Mouse (Mus musculus) neural tube, embryonic 14.5 days (tissue): Measurements from ENCODE around the gene Padi6. TPM values are rescaled to one million over a fixed set of nuclear protein-coding genes. Genes with fewer than 3 reads are reported as not detected.

Experiments
- ATAC-seq: fragments of 200-750 bp; cut with Nextera tagmentation; 2 replicates; pipeline ENCODE4 v1.8.0; 2017; ENCODE audit warnings: low read depth, mild to moderate bottlenecking, moderate TSS enrichment, moderate library complexity
- H3K27ac ChIP-seq: fragments of 300-500 bp; sonication (generic); 2 replicates; pipeline ENCODE4 v1.5.1; 2014; ENCODE audit warnings: low read depth, mild to moderate bottlenecking, control low read depth, low read length, moderate library complexity, mixed read lengths
- H3K27me3 ChIP-seq: fragments of 300-500 bp; sonication (generic); 2 replicates; pipeline ENCODE4 v1.6.1; 2014; ENCODE audit warnings: low read length; ENCODE audit not compliant: control insufficient read depth, insufficient read depth
- H3K36me3 ChIP-seq: fragments of 300-500 bp; sonication (generic); 2 replicates; pipeline ENCODE4 v1.6.1; 2014; ENCODE audit warnings: low read length, mixed read lengths; ENCODE audit not compliant: control insufficient read depth, insufficient read depth
- H3K4me1 ChIP-seq: fragments of 300-500 bp; sonication (generic); 2 replicates; pipeline ENCODE4 v1.6.1; 2014; ENCODE audit warnings: low read length; ENCODE audit not compliant: control insufficient read depth, insufficient read depth
- H3K4me2 ChIP-seq: fragments of 300-500 bp; sonication (generic); 2 replicates; pipeline ENCODE4 v1.6.1; 2014; ENCODE audit warnings: mild to moderate bottlenecking, low read depth, low read length, control low read depth
- H3K4me3 ChIP-seq: fragments of 300-500 bp; sonication (generic); 2 replicates; pipeline ENCODE4 v1.5.1; 2014; ENCODE audit warnings: low read depth, low read length, control low read depth, mixed read lengths
- H3K9ac ChIP-seq: fragments of 300-500 bp; sonication (generic); replicated peaks from 2 replicates; pipeline ENCODE4 v1.6.1; 2014; ENCODE audit warnings: low read depth, mild to moderate bottlenecking, control low read depth, low read length, mixed read lengths
- H3K9me3 ChIP-seq: fragments of 300-500 bp; sonication (generic); 2 replicates; pipeline ENCODE4 v1.6.1; 2016; ENCODE audit warnings: low read length; ENCODE audit not compliant: control insufficient read depth
- WGBS: fragments of 180-500 bp; shearing (Covaris S2); extraction: QIAGEN DNeasy Blood & Tissue Kit; methylation state at CpG from one replicate; pipeline ENCODE4 v1.1.7; 2014; 5-methylcytosine and 5-hydroxymethylcytosine counted together
- polyA plus RNA-seq: library from polyadenylated mRNA; unstranded; fragments of >200 nt; fragmentation: Nextera tagmentation; extraction: Ambion mirVana; gene quantifications from 2 replicates; pipeline ENCODE4 v1.2.1, GENCODE M21; 2014

The Padi6 gene
- polyA plus RNA-seq, 1 experiment from 2014 or later: 0.08 TPM

DNA sequence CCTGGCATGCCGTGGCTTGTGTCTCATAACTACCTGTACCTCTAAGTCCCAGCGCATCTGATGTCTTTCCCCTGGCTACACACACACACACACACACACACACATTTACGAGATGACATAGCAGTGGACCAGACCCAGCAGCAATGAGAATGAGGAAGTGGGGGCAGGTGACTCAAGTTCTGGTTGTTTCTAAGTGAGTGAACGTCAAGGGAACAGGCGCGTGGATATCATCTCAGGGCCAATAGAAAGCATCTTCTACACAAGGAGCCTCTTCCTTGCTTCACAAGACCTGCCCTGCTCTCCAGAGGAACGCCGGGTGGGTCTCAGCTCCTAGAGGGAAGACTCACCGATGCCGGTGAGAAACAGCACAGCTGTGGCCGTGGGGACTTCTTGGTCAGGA, 1.8 kb downstream of the Padi6 start:
- no peak overlapping the region for H3K9ac ChIP-seq
- 94% methylated on average over 11 of the region's 11 CpGs for WGBS
- H3K4me3 ChIP-seq: no peak overlapping the region
- no peak for ATAC-seq
- no peak overlapping the region for H3K27ac ChIP-seq
- no peaks in the 10 kb centered on the region for H3K9me3 ChIP-seq
- no peaks in the 10 kb centered on the region for H3K27me3 ChIP-seq
- H3K4me1 ChIP-seq: no peaks in the 10 kb centered on the region
- H3K36me3 ChIP-seq: no peaks in the 10 kb centered on the region
- no peak overlapping the region for H3K4me2 ChIP-seq

GRCm38 (mm10) chr4:140732871-140733270, 9.6 kb downstream of the Padi6 start:
- Histone ChIP-seq H3K9me3 (no peaks in the 10 kb centered on the region), H3K9ac (no peak overlapping the region), H3K4me2 (no peak overlapping the region), H3K4me1 (no peaks in the 10 kb centered on the region), H3K27ac (no peak overlapping the region), H3K36me3 (no peaks in the 10 kb centered on the region), H3K4me3 (no peak overlapping the region), H3K27me3 (no peaks in the 10 kb centered on the region)
- no peak for ATAC-seq
- WGBS: 73% methylated on average over 7 of the region's 7 CpGs

DNA sequence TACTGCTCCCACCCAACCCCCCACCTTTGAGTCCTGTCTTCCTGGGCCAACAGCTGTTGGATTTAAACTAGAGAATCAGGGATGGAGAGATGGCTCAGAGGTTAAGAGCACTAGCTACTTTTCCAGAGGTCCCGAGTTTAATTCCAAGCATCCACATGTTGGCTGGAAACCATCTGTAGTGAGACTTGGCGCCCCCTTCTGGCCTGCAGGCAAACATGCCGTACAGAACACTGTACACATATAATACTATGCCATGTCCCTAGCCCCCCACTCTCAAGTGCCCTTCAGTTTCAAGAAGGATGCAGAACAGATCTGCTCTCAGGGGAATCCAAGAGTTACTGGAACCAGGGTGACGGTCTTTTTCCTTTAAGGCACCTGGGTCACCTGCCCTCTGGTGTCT, 10.8 kb downstream of the Padi6 start:
- WGBS: 90% methylated on average over 4 of the region's 4 CpGs
- Histone ChIP-seq H3K4me2 (no peak overlapping the region), H3K4me1 (no peaks in the 10 kb centered on the region), H3K36me3 (no peaks in the 10 kb centered on the region), H3K4me3 (no peak overlapping the region), H3K9me3 (no peaks in the 10 kb centered on the region), H3K27me3 (no peaks in the 10 kb centered on the region), H3K9ac (no peak overlapping the region), H3K27ac (no peak overlapping the region)
- no peak for ATAC-seq

GRCm38 (mm10) chr4:140726907-140727306, 15.5 kb downstream of the Padi6 start:
- no peaks in the 10 kb centered on the region for H3K9me3 ChIP-seq
- 87% methylated on average over 12 of the region's 12 CpGs for WGBS
- no peaks in the 10 kb centered on the region for H3K4me1 ChIP-seq
- no peak overlapping the region for H3K27ac ChIP-seq
- ATAC-seq: no peak
- no peak overlapping the region for H3K4me2 ChIP-seq
- no peak overlapping the region for H3K4me3 ChIP-seq
- H3K36me3 ChIP-seq: peaks cover 5% of the 10 kb centered on the region; the same call in 1 of the 2 replicates
- no peaks in the 10 kb centered on the region for H3K27me3 ChIP-seq
- H3K9ac ChIP-seq: no peak overlapping the region

DNA sequence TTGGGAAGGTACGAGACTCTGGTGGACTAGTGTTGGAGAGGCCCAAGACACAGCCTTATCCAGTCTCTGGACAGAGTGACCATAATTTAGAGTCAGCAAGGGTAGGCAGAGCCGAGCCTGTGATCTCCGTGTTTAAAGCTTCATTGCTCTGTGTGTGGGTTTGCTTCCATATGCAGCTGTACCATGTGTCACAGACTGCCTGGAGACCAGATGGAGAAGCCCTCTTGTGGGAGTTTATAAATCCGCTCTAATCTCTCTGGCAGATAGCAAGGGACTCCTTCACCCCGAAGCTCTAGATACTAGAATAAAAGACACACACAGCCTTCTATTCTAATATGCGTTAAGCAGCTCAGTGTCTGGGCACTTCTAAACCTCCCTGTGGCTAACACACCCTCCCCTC, 17.7 kb downstream of the Padi6 start:
- no peak for ATAC-seq
- 63% methylated on average over 6 of the region's 6 CpGs for WGBS
- no peak overlapping the region for H3K4me2 ChIP-seq

DNA sequence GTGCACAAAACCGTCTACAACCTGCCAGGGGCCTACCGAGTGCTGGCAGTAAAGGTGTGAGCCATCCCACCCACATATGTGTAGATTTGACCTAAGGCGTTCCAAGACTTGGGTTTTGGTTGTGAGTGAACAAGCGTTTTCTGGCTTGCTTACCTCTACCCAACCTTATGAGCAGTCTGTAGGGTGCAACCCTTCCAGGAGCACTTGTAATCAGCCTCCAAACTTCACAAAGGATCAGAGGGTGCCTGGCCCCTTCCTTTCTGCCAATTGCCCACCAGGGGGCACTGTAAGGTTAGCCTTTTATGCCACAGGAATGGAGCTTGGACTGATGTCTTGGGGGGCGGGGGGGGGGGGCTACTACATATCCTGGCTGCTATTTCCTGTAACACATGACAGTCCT, 18.6 kb downstream of the Padi6 start:
- H3K27me3 ChIP-seq: no peaks in the 10 kb centered on the region
- no peak overlapping the region for H3K4me2 ChIP-seq
- H3K4me1 ChIP-seq: no peaks in the 10 kb centered on the region
- no peak; the same call in 1 of the 2 replicates for ATAC-seq
- no peak overlapping the region for H3K9ac ChIP-seq
- no peak overlapping the region for H3K4me3 ChIP-seq
- H3K36me3 ChIP-seq: peaks cover 31% of the 10 kb centered on the region; the same call in 1 of the 2 replicates
- 0 out of 2 replicates have a peak overlapping the region, but pooled peaks have one; percentile 23 for H3K27ac ChIP-seq
- 53% methylated on average over 5 of the region's 5 CpGs for WGBS
- no peaks in the 10 kb centered on the region for H3K9me3 ChIP-seq

More for the DNA sequence above, 17.7 kb downstream of the Padi6 start:
- Histone ChIP-seq H3K36me3 (peaks cover 24% of the 10 kb centered on the region; the same call in 1 of the 2 replicates), H3K27me3 (no peaks in the 10 kb centered on the region), H3K9ac (no peak overlapping the region), H3K4me3 (no peak overlapping the region), H3K27ac (peak overlapping the region; percentile 53), H3K4me1 (no peaks in the 10 kb centered on the region), H3K9me3 (no peaks in the 10 kb centered on the region)

DNA sequence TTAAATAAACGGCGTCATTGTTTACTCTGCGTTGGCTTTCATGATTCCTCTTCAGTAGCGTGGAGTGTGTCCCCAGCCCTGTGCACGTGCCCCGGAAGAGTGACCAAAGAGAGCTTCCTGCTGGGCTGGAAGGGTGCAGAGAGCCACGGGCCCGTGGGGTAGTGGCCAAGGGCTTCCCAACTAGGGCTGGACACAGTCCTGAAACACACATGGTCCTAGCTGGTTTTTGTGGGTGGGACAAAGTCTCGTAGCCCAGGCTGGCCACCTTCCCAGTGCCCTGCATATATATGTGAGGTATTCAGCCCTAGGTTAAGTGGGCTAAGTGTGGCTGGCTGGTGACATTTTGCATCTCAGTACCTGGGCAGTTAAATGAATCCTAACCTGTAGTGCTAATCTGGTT, 19.3 kb downstream of the Padi6 start:
- no peak overlapping the region for H3K27ac ChIP-seq
- H3K9ac ChIP-seq: no peak overlapping the region
- H3K4me3 ChIP-seq: no peak overlapping the region
- no peaks in the 10 kb centered on the region for H3K9me3 ChIP-seq
- no peaks in the 10 kb centered on the region for H3K27me3 ChIP-seq
- 87% methylated on average over 9 of the region's 9 CpGs for WGBS
- no peak overlapping the region for H3K4me2 ChIP-seq
- peaks cover 37% of the 10 kb centered on the region for H3K36me3 ChIP-seq
- ATAC-seq: no peak
- H3K4me1 ChIP-seq: no peaks in the 10 kb centered on the region

GRCm38 (mm10) chr4:140722710-140723109, 19.7 kb downstream of the Padi6 start:
- Histone ChIP-seq H3K27me3 (no peaks in the 10 kb centered on the region), H3K4me1 (no peaks in the 10 kb centered on the region), H3K4me2 (no peak overlapping the region), H3K9ac (no peak overlapping the region), H3K36me3 (peaks cover 42% of the 10 kb centered on the region), H3K9me3 (no peaks in the 10 kb centered on the region), H3K27ac (no peak overlapping the region), H3K4me3 (no peak overlapping the region)
- WGBS: 79% methylated on average over 9 of the region's 9 CpGs
- ATAC-seq: no peak

- no peak for ATAC-seq
- Histone ChIP-seq H3K27ac (no peak overlapping the region), H3K9ac (no peak overlapping the region), H3K4me3 (no peak overlapping the region), H3K9me3 (no peaks in the 10 kb centered on the region), H3K4me2 (no peak overlapping the region), H3K36me3 (peaks cover 45% of the 10 kb centered on the region), H3K27me3 (no peaks in the 10 kb centered on the region), H3K4me1 (no peaks in the 10 kb centered on the region)
- WGBS: 91% methylated on average over 20 of the region's 20 CpGs
Measured at GRCm38 (mm10) chr4:140721968-140722490, 20.4 kb downstream of the Padi6 start.
